Mouse (Mus musculus) stomach, postnatal 0 days (tissue): ENCODE results near the gene Spem2.

ENCODE experiments used
- CTCF ChIP-seq: IDR thresholded peaks from 2 replicates; pipeline ENCODE4 v1.5.1; 2016; ENCODE audit warnings: antibody characterized with exemption, low read depth, mild to moderate bottlenecking, moderate library complexity
- EP300 ChIP-seq: optimal IDR thresholded peaks from 2 replicates; pipeline ENCODE3; 2016; ENCODE audit warnings: antibody characterized with exemption

DNA sequence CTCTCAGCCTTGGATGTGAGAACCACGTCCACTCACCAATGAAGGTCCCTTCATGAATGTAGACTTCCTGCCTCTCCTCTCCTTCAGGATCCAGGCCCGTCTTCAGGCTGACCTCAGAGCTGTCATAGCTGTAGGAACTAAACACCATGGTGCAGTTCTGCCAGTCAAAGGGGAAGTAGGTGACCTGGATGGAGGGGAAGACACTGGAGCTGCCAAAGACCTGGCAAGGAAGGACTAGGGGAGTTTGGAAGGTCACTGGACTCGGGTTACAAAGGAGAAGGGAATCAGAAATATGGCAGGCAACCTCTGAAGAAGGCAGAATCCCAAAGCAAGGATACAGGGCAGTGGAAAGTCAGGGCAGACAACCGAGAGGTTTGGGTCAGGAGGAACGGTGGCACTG lies 24.8 kb downstream of the Spem2 start:
- TF ChIP-seq CTCF: no peak
- no peak for TF ChIP-seq EP300
